Mouse (Mus musculus) heart, embryonic 16.5 days (tissue): ENCODE data around the gene Csnk1d. TPM values are rescaled to one million over a fixed set of nuclear protein-coding genes. Genes with fewer than 3 reads are reported as not detected.

Experiments
- ATAC-seq: fragments of 200-750 bp; cut with Nextera tagmentation; replicated peaks from 2 replicates; pipeline ENCODE4 v1.8.0; 2017; ENCODE audit warnings: moderate number of reproducible peaks; ENCODE audit not compliant: insufficient read depth, low FRiP score; ENCODE audit errors: extremely low read depth
- H3K27ac ChIP-seq: fragments of 300-500 bp; sonication (generic); 2 replicates; pipeline ENCODE4 v1.5.1; 2014; ENCODE audit warnings: mild to moderate bottlenecking, low read length, control low read depth, moderate library complexity
- H3K27me3 ChIP-seq: fragments of 300-500 bp; sonication (generic); 2 replicates; pipeline ENCODE4 v1.6.1; 2014; ENCODE audit warnings: low read length, mixed read lengths; ENCODE audit not compliant: control insufficient read depth, insufficient read depth
- H3K36me3 ChIP-seq: fragments of 300-500 bp; sonication (generic); 2 replicates; pipeline ENCODE4 v1.6.1; 2014; ENCODE audit not compliant: control insufficient read depth, insufficient read depth
- H3K4me1 ChIP-seq: fragments of 300-500 bp; sonication (generic); 2 replicates; pipeline ENCODE4 v1.6.1; 2014; ENCODE audit warnings: low read length, mixed read lengths; ENCODE audit not compliant: control insufficient read depth, insufficient read depth
- H3K4me2 ChIP-seq: fragments of 300-500 bp; sonication (generic); 2 replicates; pipeline ENCODE4 v1.6.1; 2014; ENCODE audit warnings: low read depth, mild to moderate bottlenecking, control low read depth, low read length
- H3K4me3 ChIP-seq: fragments of 300-500 bp; sonication (generic); 2 replicates; pipeline ENCODE4 v1.5.1; 2014; ENCODE audit warnings: mild to moderate bottlenecking, control low read depth, low read length
- H3K9ac ChIP-seq: fragments of 300-500 bp; sonication (generic); 2 replicates; pipeline ENCODE4 v1.6.1; 2014; ENCODE audit warnings: low read length, control low read depth
- H3K9me3 ChIP-seq: fragments of 300-500 bp; sonication (generic); replicated peaks from 2 replicates; pipeline ENCODE4 v1.6.1; 2016; ENCODE audit warnings: low read length; ENCODE audit not compliant: control insufficient read depth
- WGBS: fragments of 180-500 bp; shearing (Covaris S2); extraction: QIAGEN DNeasy Blood & Tissue Kit; methylation state at CpG from one replicate; pipeline ENCODE4 v1.1.7; 2014; 5-methylcytosine and 5-hydroxymethylcytosine counted together
- polyA plus RNA-seq: library from polyadenylated mRNA; unstranded; fragments of >200 nt; fragmentation: Nextera tagmentation; extraction: Ambion mirVana; gene quantifications from 2 replicates; pipeline ENCODE4 v1.2.1, GENCODE M21; 2015

Gene Csnk1d
- polyA plus RNA-seq, 1 experiment from 2014 or later: 68.8 TPM

DNA sequence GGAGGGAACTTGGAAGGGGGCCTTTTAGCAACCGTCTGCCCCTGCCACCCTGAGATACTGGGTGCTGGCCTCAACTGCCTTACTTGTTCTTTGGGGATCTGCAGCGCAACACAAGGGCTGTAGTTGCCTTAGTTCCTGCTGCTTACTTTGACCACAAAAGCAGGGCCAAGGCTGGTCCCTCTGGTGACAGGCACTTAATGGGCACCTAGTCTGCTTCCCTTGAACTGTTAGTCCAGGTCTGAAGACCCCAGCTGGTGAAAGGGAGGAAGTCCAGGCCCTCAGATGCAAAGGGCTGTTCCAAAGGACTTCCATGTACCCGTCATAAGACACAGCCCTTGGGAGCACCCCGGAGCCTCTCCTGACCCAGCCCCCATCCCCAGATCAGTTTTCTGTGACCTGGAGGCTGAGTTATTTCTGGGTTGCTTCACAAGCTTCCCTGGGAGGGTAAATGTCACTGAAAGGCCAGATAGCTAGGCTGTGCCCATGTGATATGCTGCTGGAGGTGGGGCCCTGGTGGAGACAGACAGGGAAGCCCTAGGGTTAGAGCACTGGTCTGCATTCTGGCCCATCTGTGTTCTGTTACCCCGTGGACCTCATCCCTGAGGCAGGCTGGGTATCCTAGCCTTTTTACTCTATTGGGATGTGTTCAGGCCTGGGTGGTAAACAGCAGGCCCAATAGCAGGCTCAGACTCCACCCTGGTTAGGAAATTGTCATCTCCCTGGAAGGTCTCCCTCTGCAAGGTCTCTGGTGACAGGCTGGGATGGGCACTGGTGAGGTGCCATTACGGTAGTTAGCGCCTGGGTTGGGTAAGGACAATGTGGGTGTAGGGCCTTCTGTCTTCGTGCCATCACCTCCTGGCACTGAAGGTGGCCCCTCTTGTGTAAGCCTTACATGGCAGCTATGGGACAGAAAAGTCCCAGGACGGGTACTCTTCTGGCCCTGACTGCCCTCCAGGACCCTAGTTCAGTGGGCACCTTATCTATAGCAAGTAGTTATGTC, 39.1 kb downstream of the Csnk1d start:
- Histone ChIP-seq H3K9ac (no peak overlapping the region; the same call in none of the 2 replicates), H3K4me1 (peaks cover 38% of the 10 kb centered on the region)

DNA sequence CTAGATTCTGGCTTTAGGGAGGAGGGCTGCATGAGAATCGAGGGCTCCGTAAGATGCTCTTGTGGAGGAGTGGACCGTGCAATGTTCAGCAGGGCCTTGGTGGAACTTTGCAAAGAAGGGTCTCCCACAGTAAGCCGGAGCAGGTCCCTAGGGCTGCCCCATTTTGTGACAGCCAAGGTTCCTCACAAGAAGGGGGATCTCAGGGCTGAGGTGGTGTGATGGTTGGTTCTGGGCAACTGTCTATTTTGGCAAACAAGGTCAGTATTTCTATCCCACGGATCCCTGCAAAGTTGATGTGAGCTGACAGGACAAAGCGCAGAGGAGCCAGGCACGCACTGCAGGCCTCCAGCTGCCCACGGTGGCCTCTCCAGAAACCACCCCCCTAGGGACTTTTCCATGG, 39.9 kb downstream of the Csnk1d start:
- no peak for ATAC-seq
- Histone ChIP-seq H3K4me2 (peak overlapping the region; percentile 70), H3K27ac (peak overlapping the region; percentile 86), H3K27me3 (no peaks in the 10 kb centered on the region), H3K4me1 (peaks cover 32% of the 10 kb centered on the region), H3K36me3 (peaks cover 7% of the 10 kb centered on the region), H3K9me3 (no peaks in the 10 kb centered on the region), H3K4me3 (peak overlapping the region; percentile 66), H3K9ac (peak overlapping the region; percentile 74)
- 24% methylated on average over 8 of the region's 8 CpGs for WGBS

More for the DNA sequence above, 39.1 kb downstream of the Csnk1d start:
- no peak for ATAC-seq
- Histone ChIP-seq H3K4me2 (peak overlapping the region; percentile 70), H3K27ac (peak overlapping the region; percentile 86), H3K4me3 (peak overlapping the region; percentile 66), H3K36me3 (peaks cover 15% of the 10 kb centered on the region), H3K27me3 (no peaks in the 10 kb centered on the region), H3K9me3 (no peaks in the 10 kb centered on the region)
- WGBS: 58% methylated on average over 9 of the region's 9 CpGs

DNA sequence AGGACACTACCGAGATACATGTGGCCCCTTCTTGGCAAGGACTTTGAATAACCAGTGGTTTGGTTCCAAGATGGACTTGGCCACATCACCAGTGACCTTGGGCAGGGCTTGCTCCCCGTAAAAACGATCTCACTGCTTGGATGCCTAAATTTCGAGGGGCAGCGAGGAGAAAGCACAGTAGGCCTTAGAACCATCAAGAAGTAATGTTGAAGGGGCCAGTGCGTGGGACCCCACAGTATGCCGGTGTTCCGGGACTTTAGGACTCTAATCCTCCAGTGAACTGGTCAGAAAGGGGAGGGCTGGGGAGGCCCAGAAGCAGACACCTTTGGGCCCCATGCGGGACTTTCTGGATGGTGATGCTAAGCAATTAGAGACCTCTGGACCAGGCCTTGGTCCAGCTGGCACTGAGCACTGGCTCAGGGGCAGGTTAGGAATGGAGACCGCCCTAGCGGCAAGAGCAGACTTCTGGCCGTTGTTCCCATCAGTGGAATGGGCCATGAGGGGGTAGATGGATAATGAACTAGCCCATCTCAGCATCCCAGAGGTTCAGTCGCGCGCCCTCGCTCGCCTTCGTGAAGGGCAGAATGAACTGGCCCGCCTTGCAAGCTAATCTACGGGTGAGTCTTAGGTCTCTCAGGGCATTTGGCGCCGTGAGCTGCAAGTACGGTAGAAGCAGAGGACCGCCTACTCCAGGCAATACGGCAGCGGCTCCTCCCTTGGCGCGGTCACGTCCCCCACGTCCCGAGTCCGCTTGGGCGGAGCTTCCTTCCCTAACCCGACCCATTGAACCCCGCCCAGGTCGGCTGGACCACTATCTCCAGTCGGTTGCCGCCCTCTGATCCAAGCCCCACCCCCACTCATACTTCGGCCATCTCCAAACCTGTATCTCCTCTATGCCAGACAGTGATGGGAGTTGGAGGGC, 40.6 kb downstream of the Csnk1d start:
- H3K4me1 ChIP-seq: peaks cover 32% of the 10 kb centered on the region
- peak overlapping the region; percentile 66 for H3K4me3 ChIP-seq
- peak overlapping the region; percentile 81 for H3K9ac ChIP-seq
- peak overlapping the region; percentile 70 for H3K4me2 ChIP-seq
- ATAC-seq: peak; percentile 84
- peaks cover under 1% of the 10 kb centered on the region for H3K36me3 ChIP-seq
- H3K27ac ChIP-seq: peak overlapping the region; percentile 86
- no peaks in the 10 kb centered on the region for H3K27me3 ChIP-seq
- H3K9me3 ChIP-seq: no peaks in the 10 kb centered on the region
- 3% methylated on average over 39 of the region's 39 CpGs for WGBS

DNA sequence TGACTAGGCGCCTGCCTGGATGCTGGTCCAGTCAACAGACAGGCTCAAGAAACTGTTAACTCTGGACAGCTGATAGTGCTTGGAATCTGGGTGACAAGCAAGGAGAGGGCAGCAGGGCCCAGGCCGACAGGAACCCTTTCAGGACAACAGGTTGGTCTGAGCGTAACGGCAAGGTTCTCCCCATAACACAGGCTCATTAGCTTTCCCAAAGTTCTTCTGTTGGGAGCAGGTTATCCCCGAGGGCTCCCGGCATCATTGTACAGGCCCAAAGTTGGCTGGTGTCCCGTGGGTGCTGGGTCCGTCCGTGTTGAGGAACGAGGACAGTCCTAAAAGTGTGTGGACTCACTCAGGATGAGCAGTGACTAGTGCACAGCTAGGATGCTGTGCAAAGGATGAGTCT, 41.3 kb downstream of the Csnk1d start:
- no peaks in the 10 kb centered on the region for H3K9me3 ChIP-seq
- H3K4me1 ChIP-seq: peaks cover 32% of the 10 kb centered on the region
- WGBS: 16% methylated on average over 10 of the region's 10 CpGs

DNA sequence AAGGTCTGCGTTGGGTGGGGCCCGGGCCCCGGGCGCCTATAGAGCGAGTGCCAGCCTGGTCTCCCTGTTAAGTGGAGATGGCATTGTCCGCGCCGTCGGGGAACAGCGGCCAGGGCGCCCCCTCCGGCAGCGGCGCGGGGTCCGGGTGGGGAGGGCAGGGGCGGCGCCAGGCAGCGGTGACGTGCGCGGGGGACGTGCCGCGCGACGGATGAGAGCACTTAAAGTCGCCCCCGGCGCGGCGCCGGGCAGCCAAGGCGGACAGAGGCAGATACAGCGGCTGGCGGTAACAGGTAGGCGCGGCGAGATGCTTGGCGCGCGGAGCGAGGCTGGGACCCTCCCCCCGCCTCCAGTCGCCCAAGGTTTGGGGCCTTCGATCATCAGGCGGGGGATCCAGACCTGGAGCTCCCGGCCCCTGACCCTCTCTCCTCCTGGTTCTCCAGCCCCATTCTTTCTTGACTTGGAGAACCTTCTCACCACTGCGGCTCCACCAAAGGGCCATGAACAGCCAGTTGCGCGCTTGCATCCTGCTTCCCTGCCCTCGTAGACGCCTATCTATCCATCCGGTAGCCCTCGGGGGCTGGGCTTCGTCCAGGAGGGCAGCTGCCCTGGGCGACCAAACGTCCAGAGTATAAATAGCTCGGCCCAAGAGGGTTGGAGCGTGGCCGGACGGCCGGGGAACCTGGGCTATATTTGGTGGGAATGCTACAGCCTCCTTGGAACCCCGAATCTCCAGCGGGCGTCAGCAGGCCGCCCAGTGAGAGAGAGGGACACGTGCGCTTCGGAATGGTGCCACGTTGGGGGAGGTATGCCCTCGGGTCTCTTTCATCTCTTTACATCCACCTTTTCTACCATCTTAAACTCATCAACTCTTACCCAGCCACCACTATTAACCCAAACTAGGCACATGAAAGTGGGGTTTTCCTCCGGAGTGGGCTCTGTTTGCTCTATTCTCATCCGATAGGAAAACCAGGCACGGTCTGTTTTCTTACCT, 42.0 kb downstream of the Csnk1d start:
- Histone ChIP-seq H3K27ac (peak overlapping the region; percentile 86), H3K27me3 (no peaks in the 10 kb centered on the region), H3K4me2 (peak overlapping the region; percentile 70), H3K4me3 (peak overlapping the region; percentile 66), H3K36me3 (no peaks in the 10 kb centered on the region), H3K9me3 (no peaks in the 10 kb centered on the region), H3K9ac (peak overlapping the region; percentile 81), H3K4me1 (peaks cover 32% of the 10 kb centered on the region)
- ATAC-seq: peak; percentile 28
- WGBS: 2% methylated on average over 71 of the region's 75 CpGs

More for the DNA sequence above, 41.3 kb downstream of the Csnk1d start:
- no peaks in the 10 kb centered on the region for H3K36me3 ChIP-seq
- H3K4me3 ChIP-seq: peak overlapping the region; percentile 66
- H3K27me3 ChIP-seq: no peaks in the 10 kb centered on the region
- no peak for ATAC-seq
- H3K9ac ChIP-seq: peak overlapping the region; percentile 81
- peak overlapping the region; percentile 86 for H3K27ac ChIP-seq
- peak overlapping the region; percentile 70 for H3K4me2 ChIP-seq

DNA sequence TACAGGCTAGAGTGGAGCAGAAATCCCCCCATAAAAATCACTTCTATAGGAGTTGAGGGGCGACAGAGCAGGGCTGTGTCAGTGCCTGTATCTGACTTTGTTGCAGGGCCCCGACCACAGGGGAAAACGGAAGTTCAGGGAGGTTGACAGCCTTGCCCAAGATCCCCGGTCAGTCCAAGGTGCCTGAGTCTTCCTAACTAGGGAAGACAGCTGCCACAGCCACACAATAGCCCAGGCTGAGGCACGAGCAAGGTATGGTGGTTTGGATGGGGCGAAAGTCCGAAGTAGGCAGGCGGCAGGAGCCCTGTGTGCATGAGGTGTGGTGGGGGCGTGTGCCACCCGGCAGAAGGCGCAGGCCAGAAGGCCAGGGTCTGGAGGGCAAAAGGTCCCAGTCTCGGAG, 42.8 kb downstream of the Csnk1d start, which contains the start of gene Slc16a3:
Gene Slc16a3, plus strand, starts transcription at position 153 of the 400 bp plus-strand sequence.
- Histone ChIP-seq H3K36me3 (no peaks in the 10 kb centered on the region), H3K9ac (peak within 1 kb of the TSS; percentile 81), H3K4me3 (peak within 1 kb of the TSS; percentile 66), H3K27me3 (no peaks in the 10 kb centered on the region), H3K4me2 (peak within 1 kb of the TSS; percentile 70), H3K9me3 (no peaks in the 10 kb centered on the region), H3K27ac (peak within 1 kb of the TSS; percentile 86), H3K4me1 (peaks cover 29% of the 10 kb centered on the region)
- WGBS: 17% methylated on average over 12 of the region's 12 CpGs
- ATAC-seq: no peak

DNA sequence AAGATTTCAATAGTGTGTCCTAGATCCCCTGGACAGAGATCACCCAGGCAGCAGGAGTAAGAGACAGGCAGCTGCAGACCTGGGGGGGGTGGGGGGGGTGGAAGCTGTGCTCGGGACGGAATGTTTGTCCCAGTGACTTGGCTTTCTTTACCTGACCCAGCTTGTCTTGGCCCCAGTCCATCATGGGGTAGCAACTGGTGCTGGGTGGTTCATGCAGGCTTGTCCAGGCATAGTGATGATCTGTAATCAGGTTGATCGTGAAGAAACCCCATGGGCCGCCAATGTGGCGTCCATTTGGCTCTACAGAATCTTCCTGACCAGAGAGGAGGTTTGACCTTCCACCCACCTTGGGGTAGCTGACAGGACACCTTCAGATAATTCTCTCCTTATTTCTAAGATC, 45.2 kb downstream of the Csnk1d start:
- H3K27ac ChIP-seq: no peak overlapping the region
- H3K4me3 ChIP-seq: no peak overlapping the region
- H3K9ac ChIP-seq: no peak overlapping the region
- no peak for ATAC-seq
- H3K27me3 ChIP-seq: no peaks in the 10 kb centered on the region
- no peaks in the 10 kb centered on the region for H3K36me3 ChIP-seq
- 78% methylated on average over 5 of the region's 5 CpGs for WGBS
- H3K4me1 ChIP-seq: peaks cover 10% of the 10 kb centered on the region; the same call in 1 of the 2 replicates
- H3K4me2 ChIP-seq: no peak overlapping the region
- H3K9me3 ChIP-seq: no peaks in the 10 kb centered on the region

DNA sequence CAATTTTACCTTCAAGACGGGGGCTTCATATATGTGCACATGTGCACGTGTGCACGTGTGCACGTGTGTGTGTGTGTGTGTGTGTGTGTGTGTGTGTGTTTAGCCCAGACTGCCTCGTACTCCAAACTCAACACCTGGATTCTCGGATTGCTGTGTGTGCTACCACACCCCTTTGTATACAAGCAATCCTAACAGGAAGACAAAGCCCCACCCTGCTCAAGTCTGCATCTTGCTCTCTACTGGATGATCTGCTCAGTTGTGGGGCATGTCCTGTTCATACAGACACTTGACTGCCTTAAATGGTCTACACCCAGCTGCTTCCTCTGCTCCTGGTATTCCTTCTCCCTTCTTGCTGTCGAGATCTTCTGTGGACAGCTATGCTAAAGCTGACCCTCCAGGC, 45.9 kb downstream of the Csnk1d start:
- H3K27ac ChIP-seq: no peak overlapping the region
- no peak overlapping the region for H3K4me2 ChIP-seq
- WGBS: 75% methylated on average over 7 of the region's 7 CpGs
- H3K9ac ChIP-seq: no peak overlapping the region
- peaks cover 6% of the 10 kb centered on the region; the same call in 1 of the 2 replicates for H3K4me1 ChIP-seq
- no peak for ATAC-seq
- no peak overlapping the region for H3K4me3 ChIP-seq
- H3K27me3 ChIP-seq: no peaks in the 10 kb centered on the region
- no peaks in the 10 kb centered on the region for H3K9me3 ChIP-seq
- no peaks in the 10 kb centered on the region for H3K36me3 ChIP-seq
